Mouse (Mus musculus): ENCODE data around the gene Lrrn4cl. TPM values are rescaled to one million over a fixed set of nuclear protein-coding genes. Genes with fewer than 3 reads are reported as not detected.
"Not testable (repeated sequence)": the region's sequence is repeated elsewhere in the genome, so short reads cannot be mapped to it uniquely, and the experiment has no call there.

The Lrrn4cl gene
- total RNA-seq, 2 experiments from 2014 or later, result 3.4 to 5.4 TPM

DNA sequence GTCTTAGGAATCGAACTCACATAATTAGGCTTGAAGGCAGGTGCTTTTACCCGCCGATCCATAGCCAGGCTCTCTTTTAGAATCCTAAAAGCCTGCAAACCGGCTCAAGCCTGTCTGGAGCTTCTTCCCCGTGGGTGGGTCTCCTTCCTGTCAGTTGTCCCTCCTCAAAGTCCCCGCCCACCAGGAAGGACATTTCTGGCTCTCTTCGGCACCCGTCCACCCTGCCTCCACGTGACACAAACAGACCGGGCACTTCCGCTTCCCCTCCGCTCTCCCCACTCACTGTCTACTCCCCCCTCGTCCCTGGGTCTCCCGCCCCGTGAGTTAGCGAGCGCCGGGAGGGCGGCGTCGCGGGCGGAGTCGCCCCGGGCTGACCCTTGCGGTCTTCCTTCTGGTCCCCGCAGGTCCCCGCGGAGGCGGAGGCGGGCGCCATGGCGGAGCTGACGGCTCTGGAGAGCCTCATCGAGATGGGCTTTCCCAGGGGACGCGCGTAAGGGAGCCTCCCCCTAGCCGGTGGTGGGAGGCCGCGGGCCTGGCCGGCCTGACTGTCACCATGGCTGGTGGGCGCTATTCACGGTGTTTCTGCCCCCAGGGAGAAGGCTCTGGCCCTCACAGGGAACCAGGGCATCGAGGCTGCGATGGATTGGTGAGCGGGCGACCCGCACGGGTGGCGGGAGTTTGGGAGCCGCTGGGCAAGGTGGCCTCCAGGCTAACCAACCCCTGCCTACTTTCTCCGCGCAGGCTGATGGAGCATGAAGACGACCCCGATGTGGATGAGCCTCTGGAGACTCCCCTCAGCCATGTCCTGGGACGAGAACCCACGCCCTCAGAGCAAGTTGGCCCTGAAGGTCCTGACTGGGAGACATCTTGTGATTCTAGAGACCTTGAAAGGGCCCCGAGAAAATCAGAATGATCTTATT lies 21.0 kb downstream of the Lrrn4cl start, which contains the start of gene Ubxn1:
TSS of gene Ubxn1 (plus strand) at position 230 of the 920 bp plus-strand sequence.
- peak; percentile 93 to 96 for DNase-seq
- intact Hi-C loops (cut with DNase I), result no loop called here

- intact Hi-C loops (cut with DNase I), result no loop called here
- DNase-seq, result no peak
These were observed 21.8 kb downstream of the Lrrn4cl start for GRCm38 (mm10) chr19:8872266-8872840.

DNA sequence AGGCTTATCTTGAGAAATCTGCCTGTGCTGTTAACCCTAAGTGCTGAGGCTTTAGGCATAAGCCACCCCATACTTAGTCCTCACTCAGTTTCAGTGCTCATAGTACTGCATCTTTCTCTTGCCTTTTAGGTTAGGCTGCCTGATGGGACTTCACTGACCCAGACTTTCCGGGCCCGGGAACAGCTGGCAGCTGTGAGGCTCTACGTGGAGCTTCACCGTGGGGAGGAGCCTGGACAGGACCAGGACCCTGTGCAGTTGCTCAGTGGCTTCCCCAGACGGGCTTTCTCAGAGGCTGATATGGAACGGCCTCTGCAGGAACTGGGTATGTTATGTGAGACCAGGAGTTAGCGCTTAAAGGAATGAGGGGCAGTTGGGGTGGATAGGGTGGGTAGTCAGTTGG lies 24.5 kb downstream of the Lrrn4cl start:
- no peak for DNase-seq
- intact Hi-C loops (cut with DNase I), result no loop called here

GRCm38 (mm10) chr19:8880311-8881033 lies 29.9 kb downstream of the Lrrn4cl start, which contains the start of gene Uqcc3:
Uqcc3 (minus strand) TSS chr19:8880923.
- peak; percentile 88 to 91 for DNase-seq
- intact Hi-C loops (cut with DNase I), result no loop called here

DNA sequence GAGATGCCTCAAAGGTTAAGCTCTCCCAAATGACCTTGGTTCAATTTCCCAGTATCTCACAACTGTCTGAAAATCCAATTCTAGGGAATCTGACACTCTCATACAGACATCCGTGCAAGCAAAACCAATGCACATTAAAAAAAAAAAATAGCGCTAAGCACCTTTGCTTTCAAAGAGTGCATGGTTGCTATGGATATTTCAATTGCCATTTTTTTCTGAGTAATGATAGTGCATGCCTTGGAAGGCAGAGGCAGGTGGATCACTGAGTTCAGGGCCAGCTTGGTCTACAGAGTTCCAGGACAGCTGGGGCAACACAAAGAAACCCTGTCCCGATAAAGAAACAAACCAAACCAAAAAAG lies 30.4 kb downstream of the Lrrn4cl start:
- intact Hi-C loops (cut with DNase I), result no loop called here
- no peak for DNase-seq

- intact Hi-C loops (cut with DNase I), result no loop called here
- no peak for DNase-seq
These were observed 33.0 kb downstream of the Lrrn4cl start, which contains the start of the genes Lbhd1 and Gm49403 for GRCm38 (mm10) chr19:8883616-8884015. Lbhd1 (plus strand) TSS chr19:8883732. Gm49403 (plus strand) TSS chr19:8883930.

DNA sequence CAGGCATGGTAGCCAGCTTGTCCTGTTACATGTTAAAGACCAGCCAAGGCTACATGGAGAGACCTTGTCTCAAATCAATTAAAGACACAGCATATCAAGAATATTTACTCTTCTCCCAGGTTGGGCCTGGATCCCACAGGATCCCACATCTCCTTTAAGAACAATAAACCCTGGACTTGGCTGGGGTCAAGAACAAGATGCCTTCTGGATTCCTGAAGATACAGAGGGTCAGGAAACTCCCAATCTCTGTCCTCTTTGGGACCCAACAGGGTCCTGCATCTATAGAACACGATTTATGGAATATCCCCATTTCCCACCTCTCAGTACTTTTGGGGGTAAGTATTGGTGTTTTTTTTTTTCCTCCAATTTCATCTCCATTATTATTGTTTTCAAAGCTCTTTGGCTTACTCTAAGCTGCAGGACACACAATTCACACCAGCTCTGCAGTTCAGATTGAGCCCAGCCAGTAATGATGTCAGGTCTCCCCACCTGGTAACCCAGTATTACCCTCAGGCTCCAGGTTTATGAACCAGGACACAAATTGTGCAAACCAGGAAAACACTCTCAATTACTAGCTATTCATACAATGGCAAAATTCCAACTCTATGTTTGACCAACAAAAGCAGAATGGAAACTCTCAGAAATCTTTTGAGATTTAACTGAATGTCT lies 36.5 kb downstream of the Lrrn4cl start:
- intact Hi-C loops (cut with DNase I), result loop anchor here (5.0 kb wide), 2 partner anchors 45 to 55 kb away; partner anchors contain the start of gene Mta2
- no peak for DNase-seq

DNA sequence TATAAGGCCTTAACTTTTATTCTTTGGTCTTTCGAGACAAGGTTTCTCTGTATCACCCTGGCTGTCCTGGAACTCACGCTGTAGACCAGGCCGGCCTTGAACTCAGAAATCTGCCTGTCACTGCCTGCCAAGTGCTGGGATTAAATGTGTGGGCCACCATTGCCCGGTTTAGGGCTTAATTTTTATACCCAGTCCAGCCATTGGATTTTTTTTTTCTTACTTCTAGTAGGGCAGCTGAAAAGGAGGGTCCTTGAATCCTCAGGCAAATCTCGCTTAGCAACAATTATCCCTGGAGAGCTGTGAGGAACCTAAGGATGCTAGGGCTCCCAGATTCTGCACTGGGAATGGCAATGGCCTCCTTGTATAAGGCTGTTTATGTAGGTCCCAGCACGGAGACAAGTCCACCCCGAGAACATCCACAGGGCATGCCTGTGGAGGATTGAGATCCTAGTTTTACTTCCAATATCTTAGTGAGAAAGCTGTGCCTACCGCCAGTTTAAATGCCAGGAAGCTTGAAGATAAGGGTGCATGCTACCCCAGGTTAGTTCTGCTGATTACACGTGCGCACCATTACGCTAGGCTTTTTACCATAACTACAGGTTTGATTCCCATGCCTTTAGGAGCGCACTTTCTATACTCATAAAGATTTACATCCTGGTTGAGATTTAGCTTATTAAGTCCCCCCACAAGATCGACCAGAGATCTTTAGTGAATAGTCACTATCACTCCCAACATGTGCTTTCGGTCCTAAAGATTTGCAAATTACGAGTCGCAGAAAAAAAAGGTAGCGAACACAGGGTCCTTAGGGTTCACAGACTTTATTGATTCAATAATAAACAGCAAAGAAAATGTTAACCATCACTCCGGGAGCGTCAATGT lies 37.3 kb downstream of the Lrrn4cl start:
- no peak for DNase-seq

GRCm38 (mm10) chr19:8888511-8889385 lies 38.2 kb downstream of the Lrrn4cl start, which contains the start of the genes 1810009A15Rik and Gm49416:
1810009A15Rik (plus strand) TSS chr19:8888853.
Gm49416 (plus strand) TSS chr19:8888926.
- DNase-seq, result peak; percentile 92 to 94
- intact Hi-C loops (cut with DNase I), result loop anchor here (5.0 kb wide), 2 partner anchors 46 to 54 kb away; partner anchors contain the start of gene Mta2

More for the DNA sequence above, 37.3 kb downstream of the Lrrn4cl start:
- intact Hi-C loops (cut with DNase I), result loop anchor here (5.0 kb wide), 2 partner anchors 46 to 54 kb away; partner anchors contain the start of gene Mta2

DNA sequence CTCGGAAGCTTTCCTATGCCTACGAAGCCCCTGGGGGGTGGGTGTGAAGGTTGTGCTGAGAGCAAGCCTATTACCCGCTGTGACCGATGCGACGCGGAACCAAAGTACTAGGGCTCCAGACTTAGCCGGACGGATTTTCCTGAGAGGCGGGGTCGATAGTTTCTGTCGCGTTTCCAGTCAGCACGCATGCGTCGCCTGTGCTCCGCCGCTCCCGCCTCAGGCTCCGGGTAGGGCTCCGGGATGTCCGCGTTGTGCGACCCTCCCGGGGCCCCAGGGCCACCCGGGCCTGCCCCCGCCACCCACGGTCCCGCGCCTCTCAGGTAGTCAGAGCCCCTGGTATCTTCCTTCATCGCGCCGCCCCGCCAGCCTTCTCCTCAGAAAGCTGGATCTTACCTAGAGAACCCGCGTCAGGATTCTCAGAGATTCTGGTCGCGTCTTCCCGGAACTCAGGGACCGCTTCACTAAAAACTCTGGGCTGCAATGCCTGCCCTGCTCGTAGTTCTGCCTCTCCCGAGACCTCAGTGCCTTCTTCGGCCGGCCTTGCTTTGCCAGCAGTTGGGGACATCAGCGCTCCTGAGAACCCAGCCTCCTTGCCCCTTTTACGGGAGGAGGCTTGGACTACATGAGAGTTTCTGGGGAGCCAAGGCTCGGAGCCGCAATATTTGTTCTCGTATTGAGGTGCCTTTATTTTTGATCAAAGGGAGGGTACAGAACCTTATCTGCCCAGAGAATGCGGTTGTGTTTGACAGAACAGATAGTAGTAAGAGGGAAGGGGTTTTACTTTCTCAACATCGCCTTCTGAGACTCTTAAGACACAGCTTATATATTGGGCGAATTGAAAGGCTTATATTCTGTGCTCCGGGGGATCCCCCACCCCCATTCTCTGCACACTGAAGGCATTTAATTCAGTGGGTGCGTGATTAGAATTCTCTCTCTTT lies 42.5 kb downstream of the Lrrn4cl start, which contains the start of gene Ints5:
TSS of gene Ints5 (plus strand) at position 177 of the 938 bp plus-strand sequence.
- peak; percentile 85 to 88 for DNase-seq
- intact Hi-C loops (cut with DNase I), result no loop called here

GRCm38 (mm10) chr19:8895397-8895960 lies 44.9 kb downstream of the Lrrn4cl start:
- DNase-seq, result no peak
- intact Hi-C loops (cut with DNase I), result no loop called here

DNA sequence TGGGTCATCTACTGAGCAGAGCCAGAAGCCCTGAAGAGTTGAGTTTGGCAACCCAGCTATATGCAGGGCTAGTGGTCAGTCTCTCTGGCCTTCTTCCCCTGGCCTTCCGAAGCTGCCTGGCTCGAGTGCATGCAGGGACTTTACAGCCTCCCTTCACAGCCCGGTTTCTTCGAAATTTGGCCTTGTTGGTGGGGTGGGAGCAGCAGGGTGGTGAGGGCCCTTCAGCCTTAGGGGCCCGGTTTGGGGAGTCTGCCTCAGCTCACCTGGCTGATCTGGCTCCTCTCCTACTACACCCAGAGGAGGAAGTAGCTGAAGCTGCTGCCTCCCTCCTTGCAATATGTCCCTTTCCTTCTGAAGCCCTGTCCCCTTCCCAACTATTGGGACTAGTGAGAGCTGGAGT lies 45.7 kb downstream of the Lrrn4cl start:
- intact Hi-C loops (cut with DNase I); DNase-seq: not testable (repeated sequence)

- intact Hi-C loops (cut with DNase I), result not testable (repeated sequence)
- DNase-seq, result peak; percentile 42 to 62
These were observed 46.8 kb downstream of the Lrrn4cl start for GRCm38 (mm10) chr19:8897211-8897864.

DNA sequence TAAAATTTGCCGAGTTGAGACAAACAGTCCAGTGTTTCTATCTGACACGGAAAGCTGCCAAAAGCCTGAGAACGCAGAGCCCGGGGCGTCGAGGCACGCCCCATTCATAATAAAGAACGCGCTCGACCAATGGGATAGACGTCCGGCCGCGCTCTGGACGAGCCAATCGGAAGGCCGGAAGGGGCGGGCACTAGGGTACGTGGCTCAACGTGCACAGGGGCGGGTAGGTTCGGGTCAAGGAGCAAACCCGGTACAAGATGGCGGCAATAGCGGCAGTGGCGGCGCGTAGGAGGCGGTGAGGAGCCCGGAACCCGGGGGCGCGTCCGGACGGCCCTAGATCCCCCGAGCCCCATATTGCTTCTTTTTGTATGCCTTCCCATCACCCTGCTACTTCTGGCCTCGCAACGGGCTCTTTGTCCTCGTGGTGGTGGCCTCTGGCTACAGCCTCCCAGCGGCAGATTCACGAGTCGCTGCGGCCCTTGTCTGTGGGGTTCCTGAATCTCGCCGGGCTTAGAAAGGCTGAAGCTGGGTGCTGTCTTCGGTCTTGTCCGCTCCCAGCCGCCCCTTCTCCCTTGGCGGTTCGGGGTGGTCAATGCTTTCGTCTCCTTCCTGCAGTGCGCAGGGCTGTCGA lies 47.4 kb downstream of the Lrrn4cl start, which contains the start of gene Ganab:
TSS of gene Ganab (plus strand) at position 207 of the 631 bp plus-strand sequence.
- DNase-seq, result peak; percentile 94 to 95
- intact Hi-C loops (cut with DNase I), result loop anchor here (2.0 kb wide), 1 partner anchor 23 kb away; the partner anchor contains the start of gene B3gat3

DNA sequence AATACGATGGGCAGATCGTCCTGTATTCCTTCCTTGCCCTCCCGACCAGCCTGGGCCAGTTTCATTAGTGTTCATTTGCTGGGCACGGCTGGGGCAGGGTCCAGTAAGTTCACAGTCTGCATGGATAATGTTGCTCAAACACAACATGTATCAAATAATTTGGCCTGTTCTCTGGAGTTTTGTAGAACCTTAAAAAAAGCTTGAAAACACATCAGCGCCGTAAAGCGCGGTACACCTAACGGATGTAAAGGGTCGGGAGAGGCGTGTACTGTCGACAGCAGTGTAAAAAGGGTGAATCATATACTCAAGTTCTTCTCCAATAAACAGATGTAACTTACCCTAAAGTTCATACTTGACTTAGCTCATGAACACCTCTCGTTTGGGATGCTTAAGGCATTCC lies 48.0 kb downstream of the Lrrn4cl start:
- intact Hi-C loops (cut with DNase I), result loop anchor here (2.0 kb wide), 1 partner anchor 22 kb away; the partner anchor contains the start of gene B3gat3

More for the DNA sequence above, 48.0 kb downstream of the Lrrn4cl start:
- no peak for DNase-seq
